Mouse (Mus musculus): ENCODE data around the gene Ptpre. TPM values are rescaled to one million over a fixed set of nuclear protein-coding genes. Genes with fewer than 3 reads are reported as not detected.

Ptpre gene
- polyA plus RNA-seq, 1 experiment = 21.2 TPM

DNA sequence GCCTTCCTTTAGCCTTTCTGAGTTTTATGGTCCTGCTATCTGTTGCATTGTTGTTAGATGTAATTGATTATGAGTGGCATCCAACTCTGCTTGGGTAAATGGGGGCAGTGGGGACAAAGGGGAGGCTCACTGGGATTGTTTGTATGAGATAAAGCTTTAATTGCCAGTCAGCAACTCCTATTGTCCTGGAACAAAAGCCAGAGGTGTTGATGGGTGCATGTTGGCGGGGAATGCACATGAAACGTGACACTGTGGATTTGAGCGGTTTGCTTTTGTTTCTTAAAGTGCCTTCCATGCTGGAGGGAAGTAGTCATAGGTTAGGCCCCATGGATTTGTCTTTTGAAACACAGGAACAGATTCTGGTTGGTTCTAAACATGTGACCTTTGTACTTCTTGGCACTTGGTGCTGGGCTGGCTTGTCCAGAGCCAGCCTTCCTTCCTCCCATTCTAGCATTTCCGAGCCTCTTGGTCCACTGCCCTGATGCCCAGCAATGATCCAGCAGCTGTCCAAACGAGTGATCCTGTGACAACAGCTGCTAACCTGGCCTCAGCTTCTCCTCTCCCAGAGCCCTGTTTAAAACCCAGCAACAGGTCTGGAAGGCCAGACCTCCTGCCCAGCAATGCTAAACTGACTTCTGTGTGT, 65.7 kb downstream of the Ptpre start:
- H3K27ac ChIP-seq (ENCODE audit: insufficient read depth, low read length) = no peak overlapping the region
- WGBS = 61% methylated on average over 5 of the region's 5 CpGs
- no peak overlapping the region for H3K4me3 ChIP-seq (replicated peaks; ENCODE audit: insufficient read depth, low read depth, low read length)

DNA sequence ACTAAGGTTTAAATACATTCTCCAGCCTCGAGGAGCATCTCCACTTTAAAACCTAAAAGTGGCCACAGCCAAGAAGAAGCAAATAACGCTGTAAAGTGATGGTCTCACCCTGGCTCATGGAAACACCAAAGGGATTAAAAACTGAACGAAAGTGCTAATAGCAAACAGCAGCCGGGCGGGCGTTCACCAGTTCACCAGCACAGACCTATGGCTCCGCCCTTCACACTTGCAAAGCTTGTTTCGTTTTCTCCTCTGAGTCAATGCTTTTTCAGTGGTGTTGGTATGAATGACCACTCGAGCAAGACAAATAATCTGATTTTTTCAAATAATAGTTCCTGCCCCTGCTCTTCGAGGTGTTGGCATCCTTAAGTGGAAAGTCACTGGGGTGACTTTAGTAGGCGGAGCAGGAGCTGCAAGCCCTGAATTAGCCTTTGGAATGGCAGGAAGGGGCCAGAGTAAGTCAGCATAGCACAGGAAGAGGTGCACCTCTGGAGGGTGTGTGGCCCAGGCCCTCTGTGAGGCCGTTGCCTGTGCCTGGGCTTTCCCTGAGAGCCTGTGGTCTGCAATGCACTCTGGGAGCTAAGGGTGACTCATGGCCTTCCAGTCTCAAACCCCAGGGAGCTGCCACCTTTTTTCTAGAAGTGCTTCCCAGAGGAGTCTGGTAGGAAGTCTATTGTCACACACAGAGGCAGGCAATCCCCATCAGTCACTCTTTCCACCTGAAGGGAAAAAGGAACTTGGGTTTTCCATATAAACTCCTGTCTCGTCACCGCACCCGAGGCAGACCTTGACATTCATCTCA, 67.9 kb downstream of the Ptpre start:
- H3K4me3 ChIP-seq (replicated peaks; ENCODE audit: insufficient read depth, low read depth, low read length) = no peak overlapping the region
- WGBS = 85% methylated on average over 15 of the region's 15 CpGs
- H3K4me1 ChIP-seq (ENCODE audit: control insufficient read depth, insufficient read depth, low read length) = peaks cover 8% of the 10 kb centered on the region
- TF ChIP-seq CTCF (IDR thresholded peaks at IDR 0.05; ENCODE audit: borderline replicate concordance, insufficient read depth, low read depth, low read length) = no peak
- no peak for TF ChIP-seq POLR2A (IDR thresholded peaks at IDR 0.05; ENCODE audit: borderline replicate concordance, insufficient read depth, low read length)
- no peak overlapping the region for H3K27ac ChIP-seq (ENCODE audit: insufficient read depth, low read length)
- DNase-seq = no peak
- H3K27me3 ChIP-seq (ENCODE audit: control insufficient read depth, insufficient read depth, low read length) = no peaks in the 10 kb centered on the region

More for the DNA sequence above, 65.7 kb downstream of the Ptpre start:
- DNase-seq = no peak
- Histone ChIP-seq H3K4me1 (ENCODE audit: control insufficient read depth, insufficient read depth, low read length) (peaks cover 3% of the 10 kb centered on the region; the same call in 1 of the 2 replicates), H3K27me3 (ENCODE audit: control insufficient read depth, insufficient read depth, low read length) (no peaks in the 10 kb centered on the region)
- TF ChIP-seq CTCF (IDR thresholded peaks at IDR 0.05; ENCODE audit: borderline replicate concordance, insufficient read depth, low read depth, low read length) (no peak), POLR2A (IDR thresholded peaks at IDR 0.05; ENCODE audit: borderline replicate concordance, insufficient read depth, low read length) (no peak)

- TF ChIP-seq POLR2A (IDR thresholded peaks at IDR 0.05; ENCODE audit: borderline replicate concordance, insufficient read depth, low read length) (no peak), CTCF (IDR thresholded peaks at IDR 0.05; ENCODE audit: borderline replicate concordance, insufficient read depth, low read depth, low read length) (no peak)
- Histone ChIP-seq H3K27ac (ENCODE audit: insufficient read depth, low read length) (no peak overlapping the region), H3K27me3 (ENCODE audit: control insufficient read depth, insufficient read depth, low read length) (no peaks in the 10 kb centered on the region), H3K4me1 (ENCODE audit: control insufficient read depth, insufficient read depth, low read length) (peaks cover 9% of the 10 kb centered on the region), H3K4me3 (replicated peaks; ENCODE audit: insufficient read depth, low read depth, low read length) (no peak overlapping the region)
- DNase-seq = no peak
- 85% methylated on average over 6 of the region's 6 CpGs for WGBS
Measured at GRCm38 (mm10) chr7:135605804-135606072, 68.5 kb downstream of the Ptpre start.

DNA sequence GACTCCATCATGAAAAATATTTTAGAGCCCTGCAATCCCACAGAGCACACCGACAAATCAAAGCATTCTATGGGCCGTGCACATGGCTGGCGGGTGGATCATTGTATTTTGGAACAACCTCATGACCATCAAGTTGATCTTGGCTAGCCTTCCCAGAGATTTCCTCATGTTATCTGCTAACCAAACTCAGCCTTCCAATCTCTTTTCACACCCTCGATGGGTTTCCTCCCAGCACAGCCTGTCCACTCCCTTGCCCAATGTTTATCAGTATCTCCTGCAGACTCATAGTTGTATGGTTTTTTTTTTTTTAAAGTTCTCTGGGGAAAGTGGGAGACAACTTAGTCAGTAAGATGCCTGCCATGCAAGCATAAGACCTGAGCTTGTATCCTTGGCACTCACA, 70.9 kb downstream of the Ptpre start:
- Histone ChIP-seq H3K4me1 (ENCODE audit: control insufficient read depth, insufficient read depth, low read length) (peaks cover 13% of the 10 kb centered on the region), H3K4me3 (replicated peaks; ENCODE audit: insufficient read depth, low read depth, low read length) (no peak overlapping the region)
- no peak for TF ChIP-seq POLR2A (IDR thresholded peaks at IDR 0.05; ENCODE audit: borderline replicate concordance, insufficient read depth, low read length)
- TF ChIP-seq CTCF (IDR thresholded peaks at IDR 0.05; ENCODE audit: borderline replicate concordance, insufficient read depth, low read depth, low read length) = no peak

GRCm38 (mm10) chr7:135609028-135609427, 71.7 kb downstream of the Ptpre start:
- H3K27me3 ChIP-seq (ENCODE audit: control insufficient read depth, insufficient read depth, low read length) = no peaks in the 10 kb centered on the region
- H3K4me3 ChIP-seq (replicated peaks; ENCODE audit: insufficient read depth, low read depth, low read length) = no peak overlapping the region
- no peak overlapping the region for H3K27ac ChIP-seq (ENCODE audit: insufficient read depth, low read length)
- WGBS = 92% methylated on average over 3 of the region's 3 CpGs
- TF ChIP-seq POLR2A (IDR thresholded peaks at IDR 0.05; ENCODE audit: borderline replicate concordance, insufficient read depth, low read length) (no peak), CTCF (IDR thresholded peaks at IDR 0.05; ENCODE audit: borderline replicate concordance, insufficient read depth, low read depth, low read length) (no peak)
- peaks cover 13% of the 10 kb centered on the region; the same call in 1 of the 2 replicates for H3K4me1 ChIP-seq (ENCODE audit: control insufficient read depth, insufficient read depth, low read length)
- no peak for DNase-seq

More for the DNA sequence above, 70.9 kb downstream of the Ptpre start:
- no peak for DNase-seq
- 65% methylated on average over 4 of the region's 4 CpGs for WGBS
- Histone ChIP-seq H3K27me3 (ENCODE audit: control insufficient read depth, insufficient read depth, low read length) (no peaks in the 10 kb centered on the region), H3K27ac (ENCODE audit: insufficient read depth, low read length) (no peak overlapping the region)

DNA sequence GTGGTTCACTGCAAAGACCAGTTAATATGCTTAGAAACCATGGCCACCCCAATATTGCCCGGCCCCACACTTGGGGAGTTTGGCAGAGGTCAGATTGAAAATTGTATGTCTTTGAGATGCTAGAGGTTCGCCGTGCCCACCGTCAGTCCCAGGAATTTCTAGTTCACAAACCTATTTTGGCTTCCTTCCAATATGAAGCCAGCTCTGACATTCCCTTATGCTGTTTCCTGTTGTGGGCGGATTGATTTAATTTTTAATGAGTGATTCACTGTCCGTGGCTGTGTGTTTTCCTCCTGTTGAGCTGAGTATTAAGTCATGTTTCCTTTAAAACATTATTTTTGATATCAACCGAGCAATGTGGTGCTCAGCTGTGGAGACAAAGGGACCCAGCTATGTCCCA, 72.4 kb downstream of the Ptpre start:
- no peaks in the 10 kb centered on the region for H3K27me3 ChIP-seq (ENCODE audit: control insufficient read depth, insufficient read depth, low read length)
- TF ChIP-seq POLR2A (IDR thresholded peaks at IDR 0.05; ENCODE audit: borderline replicate concordance, insufficient read depth, low read length) (no peak), CTCF (IDR thresholded peaks at IDR 0.05; ENCODE audit: borderline replicate concordance, insufficient read depth, low read depth, low read length) (no peak)
- DNase-seq = no peak
- H3K4me3 ChIP-seq (replicated peaks; ENCODE audit: insufficient read depth, low read depth, low read length) = no peak overlapping the region
- H3K4me1 ChIP-seq (ENCODE audit: control insufficient read depth, insufficient read depth, low read length) = peaks cover 13% of the 10 kb centered on the region; the same call in 1 of the 2 replicates
- H3K27ac ChIP-seq (ENCODE audit: insufficient read depth, low read length) = no peak overlapping the region
- 34% methylated on average over 7 of the region's 7 CpGs for WGBS

GRCm38 (mm10) chr7:135612276-135612675, 75.0 kb downstream of the Ptpre start:
- DNase-seq = no peak
- no peaks in the 10 kb centered on the region for H3K27me3 ChIP-seq (ENCODE audit: control insufficient read depth, insufficient read depth, low read length)
- no peak overlapping the region for H3K27ac ChIP-seq (ENCODE audit: insufficient read depth, low read length)
- 79% methylated on average over 16 of the region's 16 CpGs for WGBS
- H3K4me1 ChIP-seq (ENCODE audit: control insufficient read depth, insufficient read depth, low read length) = peaks cover 10% of the 10 kb centered on the region; the same call in 1 of the 2 replicates
- H3K4me3 ChIP-seq (replicated peaks; ENCODE audit: insufficient read depth, low read depth, low read length) = no peak overlapping the region
- no peak for TF ChIP-seq POLR2A (IDR thresholded peaks at IDR 0.05; ENCODE audit: borderline replicate concordance, insufficient read depth, low read length)
- no peak for TF ChIP-seq CTCF (IDR thresholded peaks at IDR 0.05; ENCODE audit: borderline replicate concordance, insufficient read depth, low read depth, low read length)

GRCm38 (mm10) chr7:135612801-135613200, 75.5 kb downstream of the Ptpre start:
- no peak for TF ChIP-seq CTCF (IDR thresholded peaks at IDR 0.05; ENCODE audit: borderline replicate concordance, insufficient read depth, low read depth, low read length)
- TF ChIP-seq POLR2A (IDR thresholded peaks at IDR 0.05; ENCODE audit: borderline replicate concordance, insufficient read depth, low read length) = no peak
- 82% methylated on average over 7 of the region's 7 CpGs for WGBS
- Histone ChIP-seq H3K4me1 (ENCODE audit: control insufficient read depth, insufficient read depth, low read length) (peaks cover 10% of the 10 kb centered on the region; the same call in 1 of the 2 replicates), H3K27ac (ENCODE audit: insufficient read depth, low read length) (no peak overlapping the region), H3K27me3 (ENCODE audit: control insufficient read depth, insufficient read depth, low read length) (no peaks in the 10 kb centered on the region), H3K4me3 (replicated peaks; ENCODE audit: insufficient read depth, low read depth, low read length) (no peak overlapping the region)
- DNase-seq = no peak
